Mouse (Mus musculus) lung, postnatal 25 days (tissue): Measurements from ENCODE around the gene Anp32a.
A peak's percentile ranks its signal among the peaks of the same experiment; 100 is the strongest.

ENCODE experiments used
- DNase-seq: peaks from one replicate; pipeline ENCODE4 v3.0.0; 2022; ENCODE audit warnings: low spot score

Gene Anp32a

DNA sequence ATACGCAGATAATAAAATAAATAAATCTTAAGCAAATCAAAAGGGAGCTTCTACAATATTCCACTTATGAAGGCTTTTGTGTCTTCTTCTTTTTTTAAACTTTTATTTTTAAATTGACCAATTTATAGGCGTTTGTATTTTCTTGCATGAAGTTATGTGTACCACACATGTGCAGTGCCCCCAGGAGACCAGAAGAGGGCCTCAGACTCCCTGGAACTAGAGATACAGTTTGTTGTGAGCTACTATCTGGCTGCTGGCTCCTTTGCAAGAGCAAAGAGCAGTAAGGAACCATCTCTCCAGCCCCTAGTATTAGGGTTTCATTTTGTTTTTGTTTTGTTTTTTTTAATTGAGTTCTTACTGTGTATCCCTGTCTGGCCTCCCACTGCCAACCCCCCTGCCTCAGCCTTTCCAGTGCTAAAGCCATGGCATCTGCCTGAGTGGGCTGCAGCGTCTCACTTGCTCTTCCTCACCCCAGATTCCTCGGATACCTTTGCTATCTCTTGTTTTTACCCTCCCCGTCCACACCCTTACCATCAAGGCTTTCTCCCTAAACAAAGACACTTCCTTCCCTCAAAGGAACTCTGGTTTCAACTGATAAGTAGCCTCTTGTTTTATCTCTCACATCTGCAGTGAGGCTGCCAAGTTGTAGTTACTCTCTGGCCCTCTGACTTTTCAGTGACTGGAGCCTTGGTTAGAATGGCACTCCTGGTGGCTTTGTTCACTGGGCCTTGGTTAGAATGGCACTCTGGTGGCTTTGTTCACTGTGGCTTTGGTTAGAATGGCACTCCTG lies 66.5 kb downstream of the Anp32a start:
- DNase-seq: peak; percentile 80

DNA sequence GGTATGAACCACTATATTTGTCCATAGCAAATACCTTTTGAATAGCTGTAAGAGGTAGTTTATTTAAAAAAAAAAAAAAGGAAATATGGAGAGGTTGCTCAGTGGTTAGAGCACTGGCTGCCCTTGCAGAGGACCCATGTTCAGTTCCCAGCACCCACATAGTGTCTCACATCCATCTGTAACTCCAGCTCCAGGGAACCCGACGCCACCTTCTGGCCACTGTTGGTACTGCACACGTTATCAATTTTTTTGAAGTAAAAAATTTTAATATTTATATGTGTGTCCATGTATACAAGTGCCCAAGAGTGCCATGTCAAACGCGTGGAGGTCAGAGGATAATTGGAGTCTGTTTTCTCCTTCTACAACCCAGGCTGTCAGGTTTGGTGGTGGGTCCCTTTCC lies 77.6 kb downstream of the Anp32a start:
- no peak for DNase-seq

DNA sequence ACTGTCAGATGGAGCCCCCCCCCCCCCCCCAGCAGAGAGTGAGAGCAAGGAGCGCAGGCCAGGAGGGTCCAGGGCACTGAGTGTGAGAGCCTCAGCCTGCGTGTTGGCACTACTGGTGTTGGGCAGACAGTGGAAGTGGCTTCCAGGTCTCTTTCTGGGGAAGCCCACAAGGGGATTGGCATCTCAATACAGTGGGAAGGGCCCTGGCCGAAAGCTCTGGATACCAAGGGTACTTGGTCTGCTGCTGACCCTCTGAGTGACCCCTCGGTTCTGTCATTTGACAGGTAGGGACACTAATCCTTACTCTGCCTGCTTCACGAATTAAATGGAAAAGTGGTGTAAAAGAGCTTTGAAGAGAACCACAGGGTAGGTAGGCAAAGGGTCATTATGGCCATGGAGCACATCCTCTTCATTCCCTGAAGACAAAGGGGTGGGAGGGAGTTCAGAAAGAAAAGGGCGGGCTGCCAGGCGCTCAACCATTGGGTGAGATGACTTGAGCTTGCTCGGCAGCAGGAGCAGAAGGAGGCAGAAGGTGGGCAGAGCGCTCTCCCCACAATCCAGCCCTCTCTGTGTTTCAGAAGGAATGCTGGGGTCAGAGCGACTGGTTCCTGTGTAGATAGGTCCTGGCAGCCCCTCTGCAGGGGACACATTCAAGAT lies 79.3 kb downstream of the Anp32a start:
- DNase-seq: peak; percentile 38

DNA sequence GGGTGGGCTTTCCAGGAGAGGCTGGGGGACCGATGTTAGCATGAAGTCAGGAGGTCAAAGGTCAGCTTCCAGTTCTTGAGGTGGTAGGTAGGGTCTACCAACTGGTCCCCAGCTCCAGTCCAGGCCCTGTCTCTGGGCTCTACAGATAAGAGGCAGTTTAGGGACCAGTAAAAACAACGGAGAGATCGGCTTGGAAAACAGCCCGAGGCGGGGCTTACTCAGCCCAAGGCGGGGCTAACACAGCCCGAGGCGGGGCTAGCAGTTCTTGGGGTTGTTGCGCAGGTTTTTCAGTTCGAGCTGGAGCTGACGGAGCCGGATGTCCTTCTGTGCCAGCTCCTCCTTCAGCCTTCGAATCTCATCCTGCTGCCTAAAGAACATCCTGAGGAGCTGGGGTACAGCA lies 79.9 kb downstream of the Anp32a start:
- peak; percentile 93 for DNase-seq

DNA sequence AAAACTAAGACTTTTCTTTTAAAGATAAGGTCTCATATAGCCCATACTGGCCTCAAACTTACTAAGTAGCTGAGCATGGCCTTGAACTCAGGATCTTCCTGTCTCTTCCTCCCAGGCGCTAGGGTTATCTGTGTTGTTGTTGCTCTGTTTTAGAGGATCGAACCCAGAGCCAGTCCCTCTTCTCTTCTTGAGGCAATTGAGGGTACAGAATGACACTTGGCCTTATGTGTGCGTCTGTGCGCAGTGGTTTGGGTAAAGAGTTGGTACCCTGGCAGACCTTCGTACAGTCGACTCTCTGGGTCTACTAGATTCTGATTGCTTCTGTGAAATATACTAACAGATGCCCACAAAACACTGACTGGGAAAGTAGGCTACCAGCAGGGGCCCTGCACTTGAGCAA lies 80.8 kb downstream of the Anp32a start:
- DNase-seq: no peak

DNA sequence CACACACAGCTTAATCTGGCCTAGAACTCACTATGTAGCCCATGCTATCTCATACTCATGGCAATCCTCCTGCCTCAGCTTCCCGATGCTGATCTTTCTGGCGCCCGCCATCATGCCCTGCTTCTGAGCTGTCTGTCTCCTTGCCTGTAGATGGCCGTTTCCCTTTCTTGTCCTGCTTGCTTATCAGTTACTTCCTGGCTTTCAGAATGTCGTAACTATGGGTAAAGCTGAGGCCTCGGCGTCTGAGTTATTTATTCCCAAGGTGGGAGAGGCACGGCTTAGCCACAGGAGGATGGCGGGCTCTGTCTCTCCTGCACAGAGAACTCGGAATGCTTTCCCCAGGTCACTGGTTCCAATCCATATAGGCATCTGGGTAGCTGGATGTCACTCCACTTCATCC lies 81.8 kb downstream of the Anp32a start:
- no peak for DNase-seq

DNA sequence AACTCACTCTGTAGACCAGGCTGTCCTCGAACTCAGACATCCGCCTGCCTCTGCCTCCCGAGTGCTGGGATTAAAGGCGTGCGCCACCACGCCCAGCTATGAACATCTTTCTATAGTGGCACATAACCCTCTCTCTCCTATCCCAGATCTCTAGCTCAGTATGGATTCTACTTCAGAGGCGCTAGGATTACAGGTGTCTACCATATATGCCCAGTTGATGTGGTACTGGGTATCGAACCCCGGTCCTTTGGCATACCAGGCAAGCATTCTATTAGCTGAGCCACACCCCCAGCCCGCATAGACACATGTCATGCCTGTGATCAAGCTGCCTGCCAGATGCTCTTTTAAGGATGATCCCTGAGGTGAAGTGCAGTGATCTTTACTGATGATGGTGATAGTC lies 82.8 kb downstream of the Anp32a start:
- DNase-seq: no peak

DNA sequence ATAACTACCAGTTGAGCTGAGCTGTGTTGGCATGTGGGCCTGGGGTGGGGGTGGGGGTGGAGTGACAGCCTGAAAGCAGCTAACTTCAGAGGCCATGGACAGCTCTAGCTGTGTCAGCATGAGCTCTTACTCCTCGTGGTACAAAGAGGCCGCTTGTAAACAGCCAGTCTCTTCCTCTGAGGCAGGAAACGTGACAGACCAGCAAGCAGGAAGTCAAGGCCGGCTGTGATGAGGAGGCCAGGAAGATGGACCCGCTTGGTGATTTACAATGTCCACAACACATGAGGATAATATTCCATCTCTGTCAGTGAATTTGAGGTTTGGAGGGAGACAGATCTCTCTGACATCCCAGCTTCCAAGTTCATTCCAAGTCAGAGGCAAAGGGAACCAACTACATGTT lies 84.2 kb downstream of the Anp32a start:
- DNase-seq: peak; percentile 61

DNA sequence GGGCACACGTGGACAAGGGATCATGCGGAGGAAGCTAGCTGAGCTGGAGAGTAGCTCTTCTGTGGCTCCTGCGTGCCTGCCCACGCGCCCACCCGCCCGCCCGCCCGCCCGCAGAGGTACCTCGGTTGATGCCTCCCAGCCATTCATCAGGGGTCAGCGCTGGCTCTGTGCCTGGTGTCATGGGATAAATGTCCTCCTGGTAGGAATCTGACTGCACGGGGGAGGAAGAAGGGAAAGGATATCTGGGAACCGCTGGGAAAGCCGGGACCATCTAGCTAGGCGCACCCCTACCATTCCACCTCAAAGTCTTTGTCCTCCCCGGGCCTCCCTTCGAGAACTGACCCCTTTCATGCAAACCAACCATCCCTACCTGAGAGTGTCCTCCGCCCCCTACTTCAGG lies 84.9 kb downstream of the Anp32a start:
- no peak for DNase-seq

DNA sequence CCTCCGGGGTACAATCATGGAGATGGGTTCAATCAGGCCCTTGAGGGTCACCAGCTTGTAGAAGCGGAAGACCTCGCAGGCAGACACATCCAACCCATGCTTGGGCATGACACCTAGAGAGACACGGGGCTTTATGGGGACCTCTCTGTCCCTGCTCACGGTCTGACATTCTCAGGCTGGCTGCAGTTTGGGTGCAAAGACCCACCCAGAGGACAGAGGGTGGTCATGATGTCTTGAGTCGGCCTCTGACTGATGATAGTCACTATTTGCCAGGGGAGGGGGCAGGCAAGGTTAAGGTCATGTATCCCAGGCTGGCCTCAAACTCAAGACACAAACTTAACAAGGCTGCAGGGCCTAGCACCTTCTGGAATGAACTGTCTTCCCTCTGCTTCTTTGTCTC lies 85.4 kb downstream of the Anp32a start:
- DNase-seq: no peak

DNA sequence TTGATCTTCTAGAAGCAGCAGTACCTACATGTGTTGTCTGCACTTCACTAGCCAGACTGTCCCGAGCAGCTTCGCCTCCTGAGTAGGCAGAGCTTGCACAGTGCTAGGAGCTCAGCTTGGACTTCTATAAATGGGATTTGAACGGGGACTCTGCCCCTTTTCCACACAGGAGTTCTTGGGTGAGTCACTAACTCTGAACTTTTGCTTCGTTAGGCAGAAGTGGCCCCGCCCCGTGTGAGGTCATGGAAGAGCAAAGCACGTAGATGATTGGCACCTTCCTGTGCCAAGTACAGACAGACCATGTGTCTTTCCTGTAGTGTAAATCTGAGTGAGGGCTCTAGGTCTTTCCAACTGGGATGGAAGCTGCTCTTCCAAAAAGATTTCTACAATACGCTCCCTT lies 85.9 kb downstream of the Anp32a start:
- DNase-seq: peak; percentile 60
